Mouse (Mus musculus) lung, adult 2 months (tissue): ENCODE results near the gene Heg1. TPM values are rescaled to one million over a fixed set of nuclear protein-coding genes. Genes with fewer than 3 reads are reported as not detected.

Experiments
- DNase-seq: peaks from one replicate; pipeline ENCODE4 v3.0.0; 2022
- H3K4me1 ChIP-seq: fragments of 200-500 bp; 2 replicates; pipeline ENCODE4 v1.6.1; 2011; ENCODE audit warnings: low read length; ENCODE audit not compliant: control insufficient read depth, insufficient read depth
- H3K4me3 ChIP-seq: fragments of 200-500 bp; replicated peaks from 2 replicates; pipeline ENCODE3; 2011; ENCODE audit warnings: low read depth, mild to moderate bottlenecking, control low read depth, low read length; ENCODE audit errors: extremely low read depth
- CTCF ChIP-seq: fragments of 200-500 bp; IDR thresholded peaks from 2 replicates; pipeline ENCODE4 v1.5.1; 2011; ENCODE audit warnings: mild to moderate bottlenecking, low read length, control low read depth; ENCODE audit not compliant: insufficient read depth
- POLR2A ChIP-seq: fragments of 200-500 bp; IDR thresholded peaks from 2 replicates; pipeline ENCODE4 v1.6.1; 2011; ENCODE audit warnings: low read depth, mild to moderate bottlenecking, control low read depth, low read length, borderline replicate concordance; ENCODE audit errors: extremely low read depth
- WGBS: fragments of 180-500 bp; shearing (Covaris S2); methylation state at CpG from one replicate; pipeline ENCODE4 v1.1.7; 2018; 5-methylcytosine and 5-hydroxymethylcytosine counted together
- polyA plus RNA-seq: library from polyadenylated mRNA; depleted of rRNA; stranded (reverse); fragments of >200 nt; gene quantifications from 2 replicates; pipeline ENCODE4 v1.2.3, GENCODE M21; 2012

The Heg1 gene
- polyA plus RNA-seq, 1 experiment = 150 TPM

GRCm38 (mm10) chr16:33684703-33685701 lies 832 bp downstream of the Heg1 start:
- WGBS = 1% methylated on average over 46 of the region's 46 CpGs
- no peak for TF ChIP-seq CTCF
- TF ChIP-seq POLR2A = peak; percentile 22; the same call in 1 of the 2 replicates
- H3K4me1 ChIP-seq = peaks cover 30% of the 10 kb centered on the region
- peak; percentile 57 for DNase-seq
- H3K4me3 ChIP-seq = peak overlapping the region; percentile 92

- WGBS = 57% methylated on average over 1 of the region's 1 CpGs
- TF ChIP-seq POLR2A = no peak
- no peak for TF ChIP-seq CTCF
- no peak for DNase-seq
- H3K4me3 ChIP-seq = peak overlapping the region; percentile 92
- peaks cover 26% of the 10 kb centered on the region for H3K4me1 ChIP-seq
These were observed 1.9 kb downstream of the Heg1 start for GRCm38 (mm10) chr16:33686056-33686455.

- WGBS = 37% methylated on average over 3 of the region's 3 CpGs
- TF ChIP-seq CTCF (no peak), POLR2A (no peak)
- peaks cover 37% of the 10 kb centered on the region for H3K4me1 ChIP-seq
- DNase-seq = no peak
- peak overlapping the region; percentile 47 for H3K4me3 ChIP-seq
These were observed 3.6 kb downstream of the Heg1 start for GRCm38 (mm10) chr16:33687724-33688123.

GRCm38 (mm10) chr16:33690975-33691747 lies 7.0 kb downstream of the Heg1 start:
- Histone ChIP-seq H3K4me1 (peaks cover 38% of the 10 kb centered on the region), H3K4me3 (no peak overlapping the region)
- 40% methylated on average over 6 of the region's 6 CpGs for WGBS
- DNase-seq = no peak
- no peak for TF ChIP-seq POLR2A

GRCm38 (mm10) chr16:33693553-33693952 lies 9.4 kb downstream of the Heg1 start:
- Histone ChIP-seq H3K4me3 (no peak overlapping the region), H3K4me1 (peaks cover 47% of the 10 kb centered on the region)
- TF ChIP-seq CTCF = no peak
- 69% methylated on average over 1 of the region's 1 CpGs for WGBS
- no peak for DNase-seq

GRCm38 (mm10) chr16:33696811-33697575 lies 12.8 kb downstream of the Heg1 start:
- H3K4me1 ChIP-seq = peaks cover 43% of the 10 kb centered on the region
- TF ChIP-seq CTCF (no peak), POLR2A (peak; percentile 26; the same call in 1 of the 2 replicates)
- peak; percentile 59 for DNase-seq
- H3K4me3 ChIP-seq = no peak overlapping the region
- WGBS = 42% methylated on average over 13 of the region's 13 CpGs

GRCm38 (mm10) chr16:33697576-33698276 lies 13.6 kb downstream of the Heg1 start:
- H3K4me1 ChIP-seq = peaks cover 38% of the 10 kb centered on the region
- H3K4me3 ChIP-seq = no peak overlapping the region
- WGBS = 32% methylated on average over 9 of the region's 9 CpGs
- no peak for DNase-seq
- no peak for TF ChIP-seq CTCF
- TF ChIP-seq POLR2A = no peak

- Histone ChIP-seq H3K4me3 (no peak overlapping the region), H3K4me1 (peaks cover 35% of the 10 kb centered on the region)
- TF ChIP-seq CTCF (no peak), POLR2A (no peak)
- no peak for DNase-seq
- WGBS = 26% methylated on average over 12 of the region's 12 CpGs
These were observed 14.2 kb downstream of the Heg1 start for GRCm38 (mm10) chr16:33698277-33698790.
